Mouse (Mus musculus) neural tube, embryonic 11.5 days (tissue): ENCODE results near the gene Ppp4r3a. TPM values are rescaled to one million over a fixed set of nuclear protein-coding genes. Genes with fewer than 3 reads are reported as not detected.

Source experiments
- ATAC-seq: fragments of 200-750 bp; cut with Nextera tagmentation; 2 replicates; pipeline ENCODE4 v1.8.0; 2017; ENCODE audit warnings: moderate number of reproducible peaks, mild to moderate bottlenecking, moderate TSS enrichment, moderate library complexity; ENCODE audit not compliant: insufficient read depth, low FRiP score, low TSS enrichment
- DNase-seq: peaks from one replicate; pipeline ENCODE4 v3.0.0-alpha.2; 2015; ENCODE audit warnings: low spot score
- H3K27ac ChIP-seq: fragments of 300-500 bp; sonication (generic); 2 replicates; pipeline ENCODE4 v1.5.1; 2014; ENCODE audit warnings: low read depth, mild to moderate bottlenecking, low read length
- H3K27me3 ChIP-seq: fragments of 300-500 bp; sonication (generic); 2 replicates; pipeline ENCODE4 v1.6.1; 2014; ENCODE audit warnings: mild to moderate bottlenecking, low read length, mixed read lengths; ENCODE audit not compliant: control insufficient read depth, insufficient read depth
- H3K36me3 ChIP-seq: fragments of 300-500 bp; sonication (generic); 2 replicates; pipeline ENCODE4 v1.6.1; 2014; ENCODE audit warnings: mild to moderate bottlenecking, low read length, moderate library complexity, mixed read lengths; ENCODE audit not compliant: control insufficient read depth, insufficient read depth
- H3K4me1 ChIP-seq: fragments of 300-500 bp; sonication (generic); 2 replicates; pipeline ENCODE4 v1.6.1; 2014; ENCODE audit warnings: low read length, mixed read lengths; ENCODE audit not compliant: control insufficient read depth, insufficient read depth
- H3K4me2 ChIP-seq: fragments of 300-500 bp; sonication (generic); 2 replicates; pipeline ENCODE4 v1.6.1; 2014; ENCODE audit warnings: low read depth, mild to moderate bottlenecking, moderate library complexity
- H3K4me3 ChIP-seq: fragments of 300-500 bp; sonication (generic); 2 replicates; pipeline ENCODE4 v1.5.1; 2014; ENCODE audit warnings: low read depth, low read length
- H3K9ac ChIP-seq: fragments of 300-500 bp; sonication (generic); 2 replicates; pipeline ENCODE4 v1.6.1; 2014; ENCODE audit warnings: mild to moderate bottlenecking, low read length
- H3K9me3 ChIP-seq: fragments of 300-500 bp; sonication (generic); 2 replicates; pipeline ENCODE4 v1.6.1; 2016; ENCODE audit warnings: low read length; ENCODE audit not compliant: control insufficient read depth
- WGBS: fragments of 180-500 bp; shearing (Covaris S2); extraction: QIAGEN DNeasy Blood & Tissue Kit; methylation state at CpG from one replicate; pipeline ENCODE4 v1.1.7; 2014; 5-methylcytosine and 5-hydroxymethylcytosine counted together
- microRNA counts: library from miRNA; unstranded; fragments of <30 nt; microRNA quantifications from one replicate; lab custom pipeline; 2015
- microRNA-seq: library from miRNA; unstranded; fragments of <30 nt; microRNA quantifications from one replicate; pipeline ENCODE4, GENCODE M21; 2016
- polyA plus RNA-seq: library from polyadenylated mRNA; unstranded; fragments of >200 nt; fragmentation: Nextera tagmentation; extraction: Ambion mirVana; gene quantifications from 2 replicates; pipeline ENCODE4 v1.2.1, GENCODE M21; 2014

Ppp4r3a gene
- polyA plus RNA-seq, 1 experiment from 2014 or later = 61.9 TPM

GRCm38 (mm10) chr12:100994140-100995015, 89.1 kb downstream of the Ppp4r3a start:
- Histone ChIP-seq H3K9me3 (no peaks in the 10 kb centered on the region), H3K27ac (no peak overlapping the region), H3K36me3 (no peaks in the 10 kb centered on the region), H3K4me1 (peaks cover 46% of the 10 kb centered on the region), H3K4me2 (no peak overlapping the region), H3K27me3 (no peaks in the 10 kb centered on the region), H3K4me3 (no peak overlapping the region), H3K9ac (no peak overlapping the region)
- 79% methylated on average over 3 of the region's 3 CpGs for WGBS
- DNase-seq (no peak), ATAC-seq (no peak)

GRCm38 (mm10) chr12:100993146-100993545, 90.4 kb downstream of the Ppp4r3a start:
- Histone ChIP-seq H3K4me2 (no peak overlapping the region), H3K9me3 (no peaks in the 10 kb centered on the region), H3K27ac (no peak overlapping the region), H3K36me3 (no peaks in the 10 kb centered on the region), H3K27me3 (no peaks in the 10 kb centered on the region), H3K4me3 (no peak overlapping the region), H3K4me1 (peaks cover 37% of the 10 kb centered on the region), H3K9ac (no peak overlapping the region)
- 60% methylated on average over 3 of the region's 3 CpGs for WGBS
- no peak for ATAC-seq
- no peak for DNase-seq

- WGBS = 74% methylated on average over 7 of the region's 7 CpGs
These were observed 91.0 kb downstream of the Ppp4r3a start for GRCm38 (mm10) chr12:100992505-100992904.

GRCm38 (mm10) chr12:100991119-100991518, 92.4 kb downstream of the Ppp4r3a start:
- Histone ChIP-seq H3K4me3 (no peak overlapping the region), H3K9ac (no peak overlapping the region), H3K36me3 (no peaks in the 10 kb centered on the region), H3K4me2 (no peak overlapping the region), H3K4me1 (peaks cover 23% of the 10 kb centered on the region), H3K27me3 (no peaks in the 10 kb centered on the region), H3K27ac (no peak overlapping the region), H3K9me3 (no peaks in the 10 kb centered on the region)
- ATAC-seq = no peak
- DNase-seq = no peak
- WGBS = 82% methylated on average over 3 of the region's 3 CpGs

More at GRCm38 (mm10) chr12:100992505-100992904, 91.0 kb downstream of the Ppp4r3a start:
- Histone ChIP-seq H3K36me3 (no peaks in the 10 kb centered on the region), H3K9me3 (no peaks in the 10 kb centered on the region), H3K4me1 (peaks cover 34% of the 10 kb centered on the region), H3K9ac (no peak overlapping the region), H3K4me2 (no peak overlapping the region), H3K27ac (no peak overlapping the region), H3K27me3 (no peaks in the 10 kb centered on the region), H3K4me3 (no peak overlapping the region)
- DNase-seq (no peak), ATAC-seq (no peak)

GRCm38 (mm10) chr12:100990291-100990690, 93.2 kb downstream of the Ppp4r3a start:
- Histone ChIP-seq H3K36me3 (no peaks in the 10 kb centered on the region), H3K27ac (0 out of 2 replicates have a peak overlapping the region, but pooled peaks have one; percentile 39), H3K4me1 (peaks cover 16% of the 10 kb centered on the region), H3K4me2 (no peak overlapping the region), H3K9me3 (no peaks in the 10 kb centered on the region), H3K4me3 (no peak overlapping the region), H3K27me3 (no peaks in the 10 kb centered on the region), H3K9ac (no peak overlapping the region)
- peak; percentile 77 for ATAC-seq
- peak; percentile 63 for DNase-seq
- 16% methylated on average over 12 of the region's 12 CpGs for WGBS

GRCm38 (mm10) chr12:100989780-100990288, 93.7 kb downstream of the Ppp4r3a start:
- Histone ChIP-seq H3K4me2 (no peak overlapping the region), H3K36me3 (no peaks in the 10 kb centered on the region), H3K4me3 (no peak overlapping the region), H3K9me3 (no peaks in the 10 kb centered on the region), H3K4me1 (peaks cover 16% of the 10 kb centered on the region), H3K9ac (no peak overlapping the region), H3K27me3 (no peaks in the 10 kb centered on the region), H3K27ac (no peak overlapping the region)
- no peak for DNase-seq
- WGBS = 43% methylated on average over 4 of the region's 4 CpGs
- 0 out of 2 replicates have a peak, but pooled peaks have one; percentile 10 for ATAC-seq

MicroRNAs encoded within 50 kb of the gene (microRNA counts, 519-probe panel; counts per million panel counts)
- 171 counts per million, percentile 57 among the panel's probes with 10 or more counts for microRNA mmu-miR-1190 (lab: Ali Mortazavi, UCI)

Small RNAs within 50 kb of the gene (microRNA-seq; reads per million reads assigned to microRNA genes)
- not detected for gene Mir1190

Other genes with a start within 250 kb of the Ppp4r3a start
- 0.22 and 0.64 TPM in 2 replicates for gene Gpr68, start 175.5 kb downstream of the Ppp4r3a start, polyA plus RNA-seq
- 11.8 and 12.9 TPM in 2 replicates for gene Ccdc88c, start 54.6 kb downstream of the Ppp4r3a start, polyA plus RNA-seq